Mouse (Mus musculus) kidney, adult 2 months (tissue): ENCODE data around the gene Tnf.

Source experiments
- CTCF ChIP-seq: fragments of 200-500 bp; conservative IDR thresholded peaks from 2 replicates; pipeline ENCODE4 v1.5.1; 2011; ENCODE audit warnings: low read depth, mild to moderate bottlenecking, control low read depth, low read length, moderate library complexity, mixed read lengths; ENCODE audit not compliant: insufficient read depth, insufficient read length
- POLR2A ChIP-seq: fragments of 200-500 bp; IDR thresholded peaks from one replicate; pipeline ENCODE4 v1.6.1; 2011; ENCODE audit warnings: low read depth, low read length, control low read depth

GRCm38 (mm10) chr17:35202442-35202841, 635 bp upstream of the Tnf start:
- TF ChIP-seq POLR2A (no peak), CTCF (no peak)
